Mouse (Mus musculus) cerebellum, adult 2 months (tissue): ENCODE data around the gene Pilrb1. TPM values are rescaled to one million over a fixed set of nuclear protein-coding genes. Genes with fewer than 3 reads are reported as not detected.
"Not testable (repeated sequence)": the region's sequence is repeated elsewhere in the genome, so short reads cannot be mapped to it uniquely, and the experiment has no call there.

Experiments used
- DNase-seq, 2 experiments: peaks; one replicate each; pipeline ENCODE4 v3.0.0; 2021
- H3K27ac ChIP-seq: fragments of 200-500 bp; 2 replicates; pipeline ENCODE4 v1.5.1; 2012; ENCODE audit warnings: low read length, control low read depth, inconsistent platforms; ENCODE audit not compliant: insufficient read depth
- H3K27me3 ChIP-seq: fragments of 200-500 bp; 2 replicates; pipeline ENCODE4 v1.6.1; 2012; ENCODE audit warnings: inconsistent platforms, mild to moderate bottlenecking, low read length, moderate library complexity; ENCODE audit not compliant: control insufficient read depth, insufficient read depth
- H3K4me1 ChIP-seq: fragments of 200-500 bp; 2 replicates; pipeline ENCODE4 v1.6.1; 2011; ENCODE audit warnings: low read length; ENCODE audit not compliant: control insufficient read depth, insufficient read depth
- H3K4me3 ChIP-seq: fragments of 200-500 bp; replicated peaks from 2 replicates; pipeline ENCODE3; 2011; ENCODE audit warnings: mild to moderate bottlenecking, low read depth, low read length, control low read depth; ENCODE audit not compliant: insufficient read depth
- CTCF ChIP-seq: fragments of 200-500 bp; IDR thresholded peaks from 2 replicates; pipeline ENCODE4 v1.5.1; 2011; ENCODE audit warnings: low read depth, mild to moderate bottlenecking, control low read depth, low read length, moderate library complexity, borderline replicate concordance; ENCODE audit not compliant: insufficient read depth
- POLR2A ChIP-seq: fragments of 200-500 bp; IDR thresholded peaks from 2 replicates; pipeline ENCODE4 v1.6.1; 2011; ENCODE audit warnings: low read length, control low read depth, borderline replicate concordance; ENCODE audit not compliant: insufficient read depth
- WGBS: fragments of 180-500 bp; shearing (Covaris S2); methylation state at CpG from one replicate; pipeline ENCODE4 v1.1.7; 2018; 5-methylcytosine and 5-hydroxymethylcytosine counted together
- polyA plus RNA-seq: library from polyadenylated mRNA; depleted of rRNA; stranded (reverse); fragments of >200 nt; gene quantifications from 2 replicates; pipeline ENCODE4 v1.2.3, GENCODE M21; 2012; rRNA removed

Gene Pilrb1
- polyA plus RNA-seq = not detected in 2 replicates

DNA sequence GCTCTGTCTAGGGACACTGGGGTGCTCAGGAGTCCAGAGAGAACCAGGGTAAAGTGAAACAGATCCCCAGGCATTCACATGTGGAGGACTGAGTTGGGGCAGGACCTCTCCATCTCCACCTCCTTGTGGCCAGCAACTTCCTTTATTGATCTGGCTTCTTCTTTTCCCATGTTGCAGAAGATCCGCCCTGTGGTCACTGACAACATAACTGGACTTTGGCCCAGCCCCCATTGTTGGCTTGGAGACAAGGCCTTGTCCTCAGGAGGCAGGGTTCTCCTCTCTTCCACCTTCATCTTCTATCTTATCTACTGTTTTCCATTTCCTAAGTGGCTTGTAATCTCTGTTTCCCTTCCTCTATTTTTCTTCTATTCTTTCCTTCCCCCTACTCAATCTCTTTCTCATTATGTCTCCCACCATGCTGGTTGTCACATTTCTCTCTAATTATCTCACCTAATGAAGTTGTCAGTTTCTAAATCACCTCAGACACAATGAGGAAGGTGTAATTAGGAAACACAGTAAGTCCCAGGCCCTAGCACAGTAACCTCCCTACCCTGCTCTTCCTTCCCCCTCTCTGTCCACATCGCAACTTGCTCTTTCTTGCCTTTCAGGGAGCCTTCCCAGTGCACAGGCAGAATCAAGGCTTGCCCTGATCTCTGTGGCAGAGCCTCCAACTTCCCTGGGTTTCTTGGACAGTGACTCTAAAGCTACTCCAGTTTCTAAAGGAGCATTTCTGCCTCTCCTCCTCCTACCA is at the start of gene Pilrb1:
TSS of gene Pilrb1 (minus strand) at position 147 of the 751 bp plus-strand sequence.
- not testable (repeated sequence) for H3K27me3 ChIP-seq, H3K4me3 ChIP-seq
- 70% methylated on average over 2 of the region's 2 CpGs for WGBS

DNA sequence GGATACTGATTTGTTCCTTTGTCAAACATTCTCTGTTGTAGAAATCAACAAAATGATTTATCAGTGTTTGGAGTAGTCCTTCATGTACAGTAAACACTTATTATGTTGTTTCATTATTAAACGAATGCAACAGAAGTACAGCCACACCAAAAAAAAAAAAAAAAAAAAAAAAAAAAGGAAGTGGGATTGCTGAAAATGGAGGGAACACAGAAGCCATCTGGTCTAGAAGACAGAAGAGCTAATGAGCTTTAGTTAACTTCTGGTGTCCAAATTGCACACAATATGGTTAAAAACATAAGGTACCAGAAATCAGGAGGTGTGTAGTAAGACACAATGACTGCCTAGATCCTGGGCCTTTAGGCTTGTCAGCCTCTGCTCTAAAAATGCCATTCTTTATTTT is 39.9 kb upstream of the Pilrb1 start:
- Histone ChIP-seq H3K27ac (no peak overlapping the region), H3K4me3 (no peak overlapping the region), H3K4me1 (no peaks in the 10 kb centered on the region), H3K27me3 (no peaks in the 10 kb centered on the region; the same call in 1 of the 2 replicates)
- no peak for TF ChIP-seq CTCF
- no peak for TF ChIP-seq POLR2A
- WGBS = 75% methylated on average over 1 of the region's 1 CpGs
- DNase-seq = no peak

More for the DNA sequence above, at the start of gene Pilrb1:
- H3K4me1 ChIP-seq, DNase-seq, H3K27ac ChIP-seq: not testable (repeated sequence)

DNA sequence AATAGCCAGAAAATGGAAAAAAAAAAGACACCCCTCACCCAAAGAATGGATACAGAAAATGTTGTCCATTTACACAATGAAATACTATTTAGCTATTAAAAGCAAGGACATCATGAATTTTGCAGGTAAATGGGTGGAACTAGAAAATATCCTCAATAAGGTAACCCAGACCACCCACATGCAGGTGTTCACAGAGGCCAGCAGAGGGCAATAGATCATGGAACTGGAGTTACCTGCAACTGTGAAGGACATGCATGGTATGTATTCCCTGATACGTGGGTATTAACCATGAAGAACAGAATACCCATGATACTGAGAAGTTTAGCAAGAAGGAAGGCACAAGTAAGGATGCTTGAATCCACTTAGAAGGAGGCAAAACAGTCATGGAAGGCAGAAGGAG is 35.0 kb upstream of the Pilrb1 start:
- TF ChIP-seq POLR2A = no peak
- TF ChIP-seq CTCF = peak; percentile 11; the same call in 1 of the 2 replicates
- Histone ChIP-seq H3K27ac (no peak overlapping the region), H3K27me3 (no peaks in the 10 kb centered on the region; the same call in 1 of the 2 replicates), H3K4me3 (no peak overlapping the region), H3K4me1 (no peaks in the 10 kb centered on the region)
- DNase-seq = no peak
- 59% methylated on average over 1 of the region's 1 CpGs for WGBS

DNA sequence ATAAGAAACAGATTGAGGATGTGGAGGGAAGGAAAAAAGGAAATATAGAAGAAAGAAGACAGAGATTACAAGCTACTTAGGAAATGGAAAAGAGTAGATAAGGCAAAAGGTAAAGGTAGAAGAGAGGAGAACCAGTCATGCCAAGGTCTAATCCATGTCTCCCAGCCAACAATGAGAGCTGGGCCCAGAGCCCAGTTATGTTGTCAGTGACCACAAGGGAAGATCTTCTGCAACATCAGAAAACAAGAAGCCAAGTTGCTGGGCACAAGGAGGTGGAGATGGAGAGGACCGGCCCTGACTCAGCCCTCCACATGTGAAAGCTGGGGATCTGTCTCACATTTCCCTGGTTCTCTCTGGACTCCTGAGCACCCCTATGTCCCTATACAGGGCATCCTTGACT is 29.8 kb upstream of the Pilrb1 start:
- Histone ChIP-seq H3K27me3 (no peaks in the 10 kb centered on the region), H3K4me1 (no peaks in the 10 kb centered on the region), H3K27ac (no peak overlapping the region), H3K4me3 (no peak overlapping the region)
- TF ChIP-seq CTCF (no peak), POLR2A (no peak)
- DNase-seq = no peak
- 56% methylated on average over 1 of the region's 1 CpGs for WGBS

DNA sequence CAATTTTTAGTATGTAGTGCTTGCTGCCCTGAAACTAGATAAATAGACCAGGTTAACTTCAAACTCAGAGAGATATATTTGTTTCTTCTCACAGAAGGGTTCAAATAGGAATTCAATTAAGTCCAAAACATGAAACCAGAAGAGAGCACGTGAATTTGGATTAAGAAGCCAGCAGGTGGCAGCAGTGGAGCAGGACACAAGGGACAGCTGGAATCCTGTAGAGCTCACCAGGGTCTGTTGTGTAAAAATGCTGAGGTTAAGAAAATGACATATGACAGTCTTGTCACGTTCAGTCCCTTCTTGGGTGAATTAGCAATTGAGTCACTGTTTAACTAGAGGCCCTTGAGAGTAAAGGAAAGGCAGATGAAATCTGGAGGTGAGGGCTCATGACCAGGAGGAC is 28.0 kb upstream of the Pilrb1 start:
- WGBS = 2% methylated on average over 2 of the region's 2 CpGs
- no peaks in the 10 kb centered on the region for H3K4me1 ChIP-seq
- H3K4me3 ChIP-seq = no peak overlapping the region
- peak; percentile 16 to 25 for DNase-seq
- TF ChIP-seq POLR2A (no peak), CTCF (peak; percentile 45; the same call in 1 of the 2 replicates)
- H3K27ac ChIP-seq = no peak overlapping the region
- no peaks in the 10 kb centered on the region for H3K27me3 ChIP-seq

DNA sequence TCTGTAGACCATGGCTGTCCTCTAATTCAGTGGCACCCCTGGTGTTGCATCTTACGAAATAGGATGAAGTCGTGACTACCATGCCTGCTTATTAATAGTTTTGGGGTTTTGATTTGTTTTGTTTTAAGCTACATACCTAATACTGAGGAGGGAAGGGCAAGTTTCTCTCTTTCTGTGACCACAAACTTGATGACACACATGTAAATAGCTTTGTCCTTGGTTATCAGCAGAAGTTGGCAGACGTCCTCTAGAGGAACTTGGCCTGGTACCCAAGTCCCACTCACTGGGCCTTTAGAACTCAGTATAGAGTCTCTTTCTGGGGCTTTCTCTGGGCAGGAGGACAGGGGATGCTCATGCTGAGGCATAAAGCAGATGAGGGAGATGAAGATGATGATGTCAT is 25.4 kb upstream of the Pilrb1 start:
- DNase-seq = no peak
- TF ChIP-seq CTCF = no peak
- no peak overlapping the region for H3K4me3 ChIP-seq
- no peak overlapping the region for H3K27ac ChIP-seq
- WGBS = 81% methylated on average over 3 of the region's 3 CpGs
- no peaks in the 10 kb centered on the region for H3K4me1 ChIP-seq
- H3K27me3 ChIP-seq = no peaks in the 10 kb centered on the region

DNA sequence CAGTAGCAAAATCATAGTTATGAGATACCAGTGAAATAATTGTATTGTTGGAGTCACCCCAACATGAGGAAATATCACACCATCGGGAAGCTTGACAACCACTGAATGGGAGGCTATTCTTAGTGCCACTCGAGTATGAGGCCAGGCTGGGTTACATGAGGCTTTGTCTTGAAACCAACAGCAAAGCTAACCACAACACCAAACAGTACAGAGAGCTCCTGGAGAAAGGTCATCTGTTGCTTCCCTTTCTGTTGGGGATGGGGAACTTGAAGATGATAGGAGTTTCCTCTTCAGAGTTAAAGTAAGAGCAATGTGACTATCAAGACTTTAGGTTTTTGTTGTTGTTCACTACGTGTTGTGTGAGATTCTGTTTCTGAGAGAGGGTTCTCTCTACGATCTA is 25.0 kb upstream of the Pilrb1 start:
- no peak for TF ChIP-seq CTCF
- no peak for TF ChIP-seq POLR2A
- Histone ChIP-seq H3K4me3 (no peak overlapping the region), H3K27me3 (no peaks in the 10 kb centered on the region), H3K4me1 (no peaks in the 10 kb centered on the region), H3K27ac (no peak overlapping the region)
- 78% methylated on average over 4 of the region's 4 CpGs for WGBS
- DNase-seq = no peak

DNA sequence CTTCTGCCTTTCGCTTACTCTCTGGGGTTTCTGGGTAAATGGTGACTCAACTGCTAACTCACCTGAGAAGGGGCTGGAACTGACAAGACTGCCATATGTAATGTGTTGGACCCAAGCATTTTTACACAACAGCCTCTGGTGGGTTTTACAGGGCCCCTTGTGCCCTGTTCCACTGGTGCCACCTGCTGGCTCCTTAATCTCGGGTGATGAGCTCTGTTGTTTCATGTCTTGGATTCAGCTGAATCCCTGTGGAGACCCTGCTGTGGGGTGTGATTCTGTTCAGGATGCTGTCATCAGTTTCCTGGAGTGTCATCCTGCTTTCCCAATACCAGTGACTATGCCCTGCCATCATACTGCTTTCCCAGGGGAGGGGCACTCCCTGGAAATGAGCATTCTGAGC is 20.0 kb upstream of the Pilrb1 start:
- Histone ChIP-seq H3K27ac (no peak overlapping the region), H3K4me3 (no peak overlapping the region), H3K27me3 (no peaks in the 10 kb centered on the region), H3K4me1 (no peaks in the 10 kb centered on the region)
- 51% methylated on average over 2 of the region's 2 CpGs for WGBS
- TF ChIP-seq CTCF (no peak), POLR2A (no peak)
- no peak for DNase-seq
